Mouse (Mus musculus) cerebellum, adult 9-10 months (tissue): ENCODE measurements around the gene Aox2.
A peak's percentile ranks its signal among the peaks of the same experiment; 100 is the strongest.

Source experiments
- DNase-seq: peaks from one replicate; pipeline ENCODE4 v3.0.0; 2022

Aox2 gene

DNA sequence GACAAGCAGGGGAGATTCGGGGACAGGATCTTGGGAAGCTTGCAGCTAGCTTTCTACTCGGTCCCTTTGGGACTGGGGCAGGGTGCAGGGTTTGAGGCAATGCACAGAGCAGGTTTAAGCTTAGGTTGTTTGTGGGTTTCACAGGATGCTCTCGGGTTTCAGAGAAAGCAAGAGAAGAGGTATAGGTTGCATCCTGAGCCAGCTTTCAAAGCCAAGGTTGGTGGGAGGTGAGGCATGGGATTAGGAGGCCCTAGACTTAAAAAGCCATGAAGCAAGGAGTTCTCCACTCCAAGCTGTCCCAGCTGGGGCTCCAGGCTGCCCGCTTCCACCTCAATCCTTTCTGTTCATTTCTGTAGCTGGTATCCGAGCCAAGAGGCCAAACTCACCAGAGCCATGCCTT, at the start of gene Aox2:
Gene Aox2 (plus strand): TSS at position 301 of the 400 bp plus-strand sequence.
- no peak for DNase-seq

DNA sequence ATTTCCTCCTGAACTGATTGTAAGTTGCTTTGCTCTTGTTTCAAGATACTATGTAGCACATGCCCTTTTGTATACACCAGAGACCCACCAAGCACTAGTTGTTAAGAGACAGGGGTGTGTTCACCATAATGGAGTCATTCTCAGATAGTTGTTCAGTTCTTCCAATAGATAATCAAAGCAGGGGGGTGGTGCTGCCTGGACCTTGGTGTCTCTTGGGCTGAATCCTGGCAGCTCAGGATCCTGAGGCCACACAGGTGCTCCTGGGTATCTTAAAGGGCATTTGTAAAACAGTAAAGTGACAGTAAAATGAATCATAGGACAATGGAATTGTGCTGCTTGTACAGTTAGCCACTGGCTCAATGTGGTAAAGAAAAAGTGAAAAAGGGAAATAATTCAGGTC, 49.2 kb upstream of the Aox2 start:
- no peak for DNase-seq

DNA sequence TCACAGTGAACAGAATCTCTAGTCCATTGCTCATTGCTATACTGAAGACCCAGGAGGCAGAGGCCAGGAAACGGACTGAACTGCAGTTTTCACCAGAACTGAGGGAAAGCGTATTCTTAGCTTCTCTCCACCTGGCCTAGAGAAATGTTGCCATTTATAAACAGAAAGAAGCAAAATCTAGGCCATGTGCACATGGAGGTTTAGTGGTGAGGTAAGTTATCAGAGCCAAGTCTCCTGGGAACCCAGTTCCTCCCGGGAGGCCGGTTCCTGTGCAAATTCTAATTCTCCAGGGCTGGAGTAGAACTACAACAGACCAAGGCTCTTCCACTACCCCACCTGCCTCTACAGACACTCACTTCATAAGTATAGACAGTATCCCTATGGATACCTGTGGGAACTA, 48.4 kb upstream of the Aox2 start:
- peak; percentile 5 for DNase-seq

DNA sequence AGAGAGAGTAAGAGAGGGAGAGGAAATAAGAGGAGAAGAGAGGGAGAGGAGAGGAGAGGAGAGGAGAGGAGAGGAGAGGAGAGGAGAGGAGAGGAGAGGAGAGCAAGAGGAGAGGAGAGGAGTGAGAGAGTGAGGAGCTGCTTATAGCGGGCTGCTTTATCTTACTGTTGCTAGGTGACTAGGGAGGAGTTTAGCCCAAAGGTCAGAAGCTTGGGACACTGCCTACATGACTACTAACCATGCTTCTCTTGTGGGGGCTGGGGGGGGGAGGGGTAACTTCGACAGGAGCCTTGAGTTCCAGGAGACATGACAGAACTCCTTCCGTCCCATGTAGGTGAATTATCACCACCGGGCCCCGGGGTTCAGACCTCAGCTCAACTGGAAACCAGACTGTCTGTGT, 47.6 kb upstream of the Aox2 start:
- no peak for DNase-seq

DNA sequence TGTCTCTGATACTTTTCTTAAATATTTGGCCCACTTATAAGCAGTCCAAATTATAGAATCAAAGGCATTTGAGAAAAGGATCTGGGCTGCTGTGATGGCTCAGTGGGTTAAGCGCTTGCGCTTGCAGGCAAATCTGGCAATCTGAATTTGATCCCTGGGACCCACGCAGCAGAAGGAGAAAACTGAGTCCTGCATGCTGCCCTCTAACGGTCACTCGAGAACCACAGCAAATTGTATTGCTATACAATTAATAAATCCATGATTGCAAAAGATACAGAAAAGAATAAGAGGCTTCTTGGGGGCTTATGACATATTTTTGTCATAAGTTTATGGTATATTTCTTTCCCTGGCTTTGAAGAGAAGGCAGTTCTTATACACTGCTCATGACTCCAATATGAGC, 42.7 kb upstream of the Aox2 start:
- no peak for DNase-seq

DNA sequence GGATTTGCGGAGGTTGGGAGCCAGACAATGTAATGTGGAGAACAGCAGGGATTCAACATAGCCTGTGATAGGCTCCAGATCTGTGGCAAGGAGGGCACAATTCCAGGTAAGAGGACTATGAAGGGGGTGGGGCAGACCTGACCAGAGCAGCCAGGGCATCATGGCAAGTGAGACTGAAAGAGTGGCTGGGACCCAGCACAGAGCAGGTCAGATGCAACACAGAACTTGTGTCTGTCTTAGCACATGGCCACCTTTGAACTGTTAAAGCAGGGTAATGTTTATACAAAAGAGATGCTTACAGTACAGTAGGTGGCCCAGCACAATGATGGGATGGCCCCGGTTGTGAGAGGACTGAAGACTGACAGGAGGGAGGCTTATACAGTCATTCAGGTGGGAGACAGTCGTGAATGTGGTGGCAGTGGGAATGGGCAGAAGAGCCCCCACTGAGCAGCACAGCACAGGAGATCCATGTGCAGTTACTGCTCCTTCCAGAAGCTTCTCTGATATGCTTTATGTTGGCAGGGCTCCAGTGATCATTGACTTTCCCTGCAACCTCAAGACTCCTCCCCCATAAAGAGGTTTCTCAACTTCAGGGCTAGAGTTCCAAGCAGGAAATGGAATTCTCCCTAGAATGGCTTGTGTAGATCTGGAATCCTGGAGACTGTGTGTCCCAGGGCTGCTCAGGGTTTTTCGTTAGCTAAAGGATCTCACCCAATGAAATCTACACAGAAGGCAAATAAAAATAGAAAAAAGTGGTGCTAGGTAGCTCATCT, 40.4 kb upstream of the Aox2 start:
- DNase-seq: no peak

DNA sequence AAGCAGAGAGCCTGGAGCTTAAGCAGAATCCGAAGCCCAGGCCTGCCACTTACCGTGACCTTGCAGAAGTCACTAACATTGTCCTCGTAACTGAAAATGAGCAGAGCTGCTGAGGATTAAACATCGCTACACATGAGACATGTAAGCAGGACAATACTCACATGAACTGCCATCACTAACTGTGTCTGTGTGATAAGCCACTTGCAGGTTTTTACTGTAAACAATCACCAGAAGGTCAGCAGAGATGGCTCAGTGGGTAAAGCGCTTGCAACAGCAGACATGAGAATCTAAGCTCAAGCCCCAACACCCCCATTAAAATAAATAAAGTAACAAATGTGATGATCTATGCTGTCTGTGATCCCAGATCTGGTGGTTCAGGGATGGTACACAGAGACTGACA, 39.7 kb upstream of the Aox2 start:
- DNase-seq: no peak

DNA sequence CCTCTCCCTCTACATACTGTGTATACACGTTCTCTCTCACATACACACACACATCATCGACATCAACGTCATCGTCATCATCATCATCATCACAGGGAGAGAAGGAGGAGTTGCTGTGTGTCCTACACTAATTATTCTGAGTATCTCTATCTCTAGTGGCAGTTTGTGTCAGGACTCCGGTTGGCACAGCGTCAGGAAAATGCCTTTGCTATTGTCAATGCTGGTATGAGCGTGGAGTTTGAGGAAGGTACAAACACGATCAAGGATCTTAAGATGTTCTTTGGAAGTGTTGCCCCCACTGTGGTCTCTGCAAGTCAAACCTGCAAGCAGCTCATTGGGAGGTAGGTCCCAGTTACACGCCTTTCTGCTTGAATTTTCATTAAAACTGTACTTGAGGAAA, 39.2 kb upstream of the Aox2 start:
- no peak for DNase-seq

DNA sequence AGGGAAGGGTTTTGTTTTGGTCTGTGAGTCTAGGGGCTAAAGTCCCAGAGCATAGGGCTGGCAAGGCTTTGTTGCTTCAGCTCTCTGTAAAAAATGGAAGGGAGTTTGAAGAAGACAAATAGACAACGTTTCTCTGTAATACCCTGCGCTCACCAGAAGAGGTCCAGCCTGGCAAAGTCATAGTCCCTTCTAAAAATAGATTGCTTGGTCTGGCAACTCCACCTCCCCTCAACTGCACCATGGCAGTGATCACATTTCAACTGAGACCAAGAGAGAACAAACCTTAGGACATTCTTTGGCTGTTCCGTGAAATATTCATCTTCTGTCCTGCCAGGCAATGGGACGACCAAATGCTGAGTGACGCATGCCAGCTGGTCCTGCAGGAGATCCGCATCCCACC, 37.8 kb upstream of the Aox2 start:
- no peak for DNase-seq

DNA sequence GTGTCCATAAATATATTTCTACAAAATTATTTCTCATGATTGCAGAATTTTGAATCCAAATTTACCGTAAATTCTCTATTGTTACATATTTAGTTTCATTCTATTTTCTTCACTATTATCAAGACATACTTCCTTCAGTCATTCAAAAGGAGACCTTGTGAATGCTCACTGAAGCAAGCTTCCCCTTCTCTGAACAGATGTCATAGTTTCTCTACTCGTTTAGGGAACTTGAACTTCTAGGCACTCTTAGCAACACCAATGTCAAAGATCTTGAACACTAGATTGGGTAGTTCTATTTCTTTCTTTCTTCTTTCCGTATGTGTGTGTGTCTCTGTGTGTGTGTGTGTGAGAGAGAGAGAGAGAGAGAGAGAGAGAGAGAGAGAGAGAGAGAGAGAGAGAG, 33.6 kb upstream of the Aox2 start:
- no peak for DNase-seq

DNA sequence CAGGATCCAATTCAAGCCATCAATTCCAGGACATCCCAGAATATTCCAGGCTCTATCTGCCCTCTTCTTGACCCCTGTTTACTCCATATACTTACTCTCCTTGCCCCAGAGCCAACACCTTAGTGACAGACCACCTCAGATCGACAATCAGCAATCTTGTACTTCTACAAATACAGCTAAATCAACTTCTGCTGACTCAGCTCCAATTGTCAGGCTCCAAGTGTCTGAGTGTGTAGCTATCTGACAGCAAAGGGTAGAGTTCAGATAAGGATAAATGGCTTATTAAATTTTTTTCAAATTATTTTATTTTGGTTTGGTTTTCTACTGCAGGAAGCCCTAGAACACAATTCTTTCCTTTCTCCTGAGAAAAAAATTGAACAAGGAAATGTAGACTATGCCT, 29.6 kb upstream of the Aox2 start:
- no peak for DNase-seq

DNA sequence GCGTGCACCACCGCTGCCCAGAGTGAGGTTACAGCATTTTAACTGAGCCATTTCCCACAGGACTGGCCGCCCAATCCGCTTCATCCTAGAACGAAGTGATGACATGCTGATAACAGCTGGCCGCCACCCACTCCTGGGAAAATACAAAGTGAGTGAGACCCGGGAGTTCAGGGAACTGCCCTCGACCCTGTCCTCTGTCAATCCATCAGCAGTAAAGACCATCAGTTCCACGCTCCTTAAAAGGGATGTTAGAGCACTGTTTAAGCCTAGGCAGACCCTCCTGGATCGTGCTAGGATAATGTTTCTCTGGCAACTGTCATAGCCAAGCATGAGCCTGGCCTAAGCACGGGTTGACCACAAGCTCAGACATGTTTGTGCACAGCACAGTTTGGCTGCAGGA, 24.7 kb upstream of the Aox2 start:
- no peak for DNase-seq

DNA sequence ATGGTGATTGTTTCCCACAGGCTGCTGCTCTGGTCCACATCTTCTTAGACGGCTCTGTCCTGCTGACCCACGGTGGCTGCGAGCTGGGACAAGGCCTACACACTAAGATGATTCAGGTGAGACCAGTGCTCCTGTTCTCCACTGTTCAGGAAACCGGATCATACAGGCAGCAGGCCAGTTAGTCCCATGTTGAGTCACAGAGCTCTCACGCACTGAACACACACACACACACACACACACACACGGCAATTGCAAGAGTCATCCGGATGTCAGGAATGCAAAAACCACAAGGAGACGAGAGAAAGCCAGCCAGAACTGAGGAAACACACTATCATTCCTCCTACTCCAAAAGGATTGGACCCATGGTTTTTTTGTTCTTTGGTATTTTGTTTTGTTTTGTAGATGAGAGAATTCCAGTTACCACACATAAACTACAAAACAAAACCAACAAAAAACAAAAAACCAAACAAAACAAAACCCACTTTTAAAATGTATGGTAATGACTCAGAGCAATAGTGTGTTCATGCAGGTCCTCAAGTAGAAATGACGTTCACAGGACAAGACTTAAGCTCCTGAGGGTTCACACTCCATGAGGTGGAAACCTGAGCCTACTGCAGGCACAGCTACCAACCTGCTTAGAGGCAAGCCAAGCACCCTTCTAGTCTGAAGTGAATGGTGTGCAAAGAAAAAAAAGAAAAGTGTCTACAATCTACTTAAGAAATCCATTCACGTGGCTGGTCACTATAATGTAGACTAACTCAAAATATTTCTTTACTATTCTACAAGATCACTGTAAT, 20.7 kb upstream of the Aox2 start:
- no peak for DNase-seq

DNA sequence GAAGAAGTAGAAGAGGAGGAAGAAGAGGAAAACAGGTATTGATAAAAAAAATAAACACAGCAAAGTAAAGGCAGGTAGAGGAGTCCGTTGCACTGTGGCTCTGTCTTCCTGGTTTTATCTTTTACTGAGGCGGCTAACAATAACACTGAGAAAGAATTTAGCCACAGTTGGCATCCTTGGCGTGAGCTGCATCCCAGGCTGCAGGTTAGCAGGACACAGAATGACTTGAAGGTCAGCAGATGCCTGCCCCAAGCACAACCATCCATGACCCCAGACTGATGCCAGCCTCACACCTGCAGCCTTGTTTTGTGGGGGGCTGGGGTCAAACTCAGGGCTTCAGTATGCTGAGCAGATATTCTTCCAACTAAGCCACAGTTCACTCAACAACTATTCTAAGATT, 17.8 kb upstream of the Aox2 start:
- DNase-seq: no peak

DNA sequence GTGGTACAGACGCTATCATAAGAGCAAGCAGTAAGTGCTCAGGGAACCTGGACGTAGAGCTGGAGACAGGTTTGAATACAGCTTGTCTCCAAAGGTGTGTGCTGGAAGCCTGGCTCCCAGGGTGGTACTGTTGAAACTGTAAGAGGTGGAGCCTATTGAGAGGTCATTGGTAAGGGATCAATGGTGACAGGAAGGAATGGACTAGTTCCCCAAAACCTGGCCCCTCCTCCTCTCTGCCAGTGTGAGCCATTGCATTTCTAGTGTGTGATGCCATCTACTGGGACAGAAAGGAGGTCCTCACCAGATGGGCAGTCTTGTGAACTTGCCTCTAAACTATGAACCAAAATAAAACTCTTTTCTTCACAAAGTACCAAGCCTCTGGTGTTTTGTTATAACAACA, 9.9 kb upstream of the Aox2 start:
- DNase-seq: no peak

DNA sequence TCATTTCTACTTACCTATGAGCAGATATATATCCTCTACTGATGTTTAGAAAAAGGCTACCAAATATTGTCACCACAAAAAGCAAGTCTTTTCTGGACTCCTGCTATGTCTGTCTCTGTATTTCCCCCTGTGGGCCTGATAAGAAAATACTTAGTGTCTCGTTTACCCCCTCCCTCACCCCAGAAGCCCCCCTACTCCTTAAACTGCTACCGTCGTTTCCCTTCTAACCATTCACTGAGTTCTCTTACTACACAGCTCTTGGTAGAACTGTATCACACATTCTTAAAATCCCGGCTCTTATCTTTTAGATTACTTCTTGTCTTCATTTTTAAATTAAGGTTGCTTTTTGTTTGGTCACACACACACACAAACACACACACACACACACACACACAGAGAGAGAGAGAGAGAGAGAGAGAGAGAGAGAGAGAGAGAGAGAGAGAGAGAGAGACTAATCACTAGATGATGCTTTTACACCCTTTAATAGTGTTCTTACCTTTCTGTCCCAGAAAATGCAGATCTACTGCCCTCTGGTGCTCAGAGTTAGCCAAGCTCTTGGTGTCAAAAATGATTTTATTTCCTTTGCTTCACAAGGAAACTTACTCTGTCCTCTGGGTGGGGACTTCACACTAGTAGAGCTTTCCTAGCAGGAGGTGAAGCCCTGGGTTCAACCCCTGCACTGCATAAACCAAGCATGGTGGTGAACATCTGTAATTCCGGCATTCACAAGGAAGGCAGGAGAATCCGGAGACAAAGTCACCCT, 7.1 kb upstream of the Aox2 start:
- DNase-seq: peak; percentile 27

DNA sequence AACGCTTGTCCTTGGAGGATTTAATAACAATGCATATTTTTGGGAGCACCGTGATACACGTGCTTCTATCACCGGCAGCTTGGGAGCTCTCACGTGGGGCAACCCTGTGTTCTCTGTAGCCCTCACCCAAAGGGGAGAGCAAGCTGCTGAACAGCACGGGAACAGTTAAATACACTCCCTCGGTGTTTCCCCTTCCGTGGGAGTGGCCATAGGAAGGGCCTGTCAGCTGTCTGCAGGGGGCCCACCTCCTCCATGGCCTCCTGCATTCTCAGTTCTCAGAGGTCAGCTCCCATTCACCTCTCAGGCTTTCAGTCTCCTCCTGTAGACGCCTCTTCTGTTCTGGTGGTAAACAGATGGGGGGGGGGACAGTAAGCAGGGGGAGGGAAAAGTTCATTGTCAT, 2.2 kb upstream of the Aox2 start:
- DNase-seq: no peak

DNA sequence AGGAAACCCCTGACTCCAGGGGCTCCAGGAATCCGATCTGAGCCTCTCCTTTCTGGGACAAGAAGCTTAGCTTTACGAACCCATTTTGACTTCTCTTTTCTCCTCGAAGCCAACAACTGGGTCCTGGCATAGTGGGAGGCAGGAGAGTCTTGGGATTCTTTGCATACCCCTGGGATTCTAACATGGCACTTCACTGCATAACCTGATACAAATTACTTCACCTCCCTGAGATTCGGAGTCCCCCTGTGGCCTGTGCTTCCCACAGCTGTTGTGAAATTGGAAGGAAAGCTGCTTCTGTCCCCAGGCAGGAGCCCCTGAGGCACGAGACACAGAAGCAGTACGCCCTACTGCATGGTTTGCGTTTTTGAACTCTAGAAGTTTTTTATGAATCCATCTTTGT, 387 bp downstream of the Aox2 start:
- no peak for DNase-seq

DNA sequence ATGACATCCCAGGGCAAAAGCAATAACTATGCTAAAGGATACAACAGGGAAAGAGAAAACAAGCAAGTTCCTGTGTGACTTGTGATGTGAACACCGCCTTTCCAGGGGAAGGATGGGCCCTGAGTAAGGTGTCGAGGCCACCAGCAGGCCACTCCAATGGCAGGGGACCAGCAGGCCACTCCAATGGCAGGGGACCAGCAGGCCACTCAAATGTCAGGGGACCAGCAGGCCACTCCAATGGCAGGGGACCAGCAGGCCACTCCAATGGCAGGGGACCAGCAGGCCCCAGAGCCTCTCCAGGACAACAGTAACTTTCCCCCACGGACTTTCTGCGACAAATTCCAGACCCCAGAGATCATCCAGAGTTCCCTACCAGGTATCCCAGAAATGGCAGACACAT, 2.3 kb downstream of the Aox2 start:
- DNase-seq: no peak

DNA sequence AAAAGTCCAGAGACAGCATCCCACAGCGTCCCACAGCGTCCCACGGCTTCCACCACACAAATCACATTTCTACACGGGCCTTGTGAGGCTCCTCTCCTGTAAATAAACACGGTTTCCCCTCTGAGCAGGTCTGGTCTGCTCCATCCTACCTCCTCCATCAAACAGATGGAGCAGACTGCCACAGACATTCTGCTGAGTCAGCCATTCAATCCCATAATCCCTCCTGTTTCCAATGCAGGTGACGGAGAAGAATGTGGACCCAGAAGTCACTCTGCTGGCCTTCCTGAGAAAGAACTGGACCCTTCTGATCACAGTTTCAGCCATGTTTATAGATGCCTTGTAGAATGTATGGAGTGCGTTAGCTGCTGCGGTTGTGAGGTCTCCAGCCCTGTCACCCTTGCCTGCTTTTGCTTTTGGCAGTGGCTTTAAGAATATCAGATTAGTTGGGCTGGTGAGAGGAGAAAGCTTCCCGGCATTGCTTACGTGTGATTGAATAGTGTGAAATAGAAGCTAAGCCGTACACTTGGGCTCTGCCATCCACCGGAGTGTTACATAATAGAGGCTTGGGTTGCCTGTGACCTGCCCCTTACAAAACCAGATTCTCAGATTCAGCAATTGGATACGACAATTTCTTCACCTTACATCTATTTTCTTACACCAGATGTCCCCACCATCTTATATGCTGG, 3.0 kb downstream of the Aox2 start:
- no peak for DNase-seq

DNA sequence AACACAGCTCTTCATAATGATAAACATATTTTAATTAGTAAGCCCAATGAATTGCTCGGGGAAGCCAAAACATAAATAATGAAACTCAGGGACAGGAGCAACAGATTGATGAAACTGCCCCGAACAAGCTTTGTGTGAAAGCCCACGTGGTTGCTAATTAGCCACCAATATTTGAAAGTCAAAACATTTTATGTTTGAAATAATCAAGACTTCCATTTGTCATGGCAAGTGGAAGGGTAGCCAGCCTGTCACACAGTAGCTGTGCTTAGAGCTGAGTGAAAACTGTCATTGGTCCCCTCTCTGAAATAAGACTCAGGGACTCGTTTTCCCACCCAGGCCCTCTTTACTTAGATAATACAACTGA, 3.5 kb downstream of the Aox2 start:
- DNase-seq: no peak

DNA sequence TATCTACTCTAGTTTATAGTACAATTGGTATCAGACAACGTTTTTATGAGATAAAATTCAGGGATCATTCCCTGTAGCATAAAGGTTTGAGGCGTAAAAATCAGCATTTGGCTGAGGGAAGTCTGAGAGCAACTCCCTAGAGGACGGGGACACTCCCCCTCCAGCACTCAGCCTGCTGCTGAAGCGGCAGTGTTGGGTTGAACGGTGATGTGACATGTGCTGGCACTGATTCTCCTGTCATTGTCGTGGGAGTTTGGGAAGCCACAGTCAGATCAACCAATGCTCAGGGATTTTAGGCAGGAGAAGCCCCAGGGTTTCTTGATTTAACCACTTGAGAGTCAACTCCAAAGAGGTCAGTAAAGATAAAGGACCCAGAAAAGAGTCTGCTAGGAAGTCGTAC, 6.4 kb downstream of the Aox2 start:
- no peak for DNase-seq

DNA sequence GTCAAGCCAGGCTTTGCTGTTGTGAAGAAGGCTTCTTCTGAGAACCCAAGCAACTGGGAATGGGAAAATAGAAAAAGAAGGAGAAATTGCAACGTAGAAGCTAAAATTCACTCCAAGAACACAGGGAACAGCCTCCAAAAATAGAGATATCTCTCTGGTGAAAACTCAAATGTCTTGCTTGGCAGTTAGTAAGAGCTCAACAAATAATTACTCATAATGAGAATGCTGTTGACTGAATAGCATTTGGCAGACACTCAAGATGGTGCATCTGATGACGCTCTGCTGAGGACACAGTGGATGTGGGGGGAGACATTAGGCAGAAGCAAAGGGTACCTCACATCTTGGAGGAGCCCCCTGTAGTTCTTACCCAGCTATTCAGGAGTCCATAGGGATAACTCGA, 10.0 kb downstream of the Aox2 start:
- DNase-seq: no peak
